Mouse (Mus musculus) urinary bladder, adult 2 months (tissue): ENCODE results near the gene Unc5c. TPM values are rescaled to one million over a fixed set of nuclear protein-coding genes. Genes with fewer than 3 reads are reported as not detected.

Experiments
- DNase-seq: peaks from one replicate; pipeline ENCODE4 v3.0.0; 2022; ENCODE audit warnings: low spot score
- polyA plus RNA-seq: library from polyadenylated mRNA; depleted of rRNA; stranded (reverse); fragments of >200 nt; gene quantifications from 2 replicates; pipeline ENCODE4 v1.2.3, GENCODE M21; 2012

The Unc5c gene
- polyA plus RNA-seq, 1 experiment, result 3.6 TPM

GRCm38 (mm10) chr3:141597974-141598373, 133.0 kb downstream of the Unc5c start:
- no peak for DNase-seq

DNA sequence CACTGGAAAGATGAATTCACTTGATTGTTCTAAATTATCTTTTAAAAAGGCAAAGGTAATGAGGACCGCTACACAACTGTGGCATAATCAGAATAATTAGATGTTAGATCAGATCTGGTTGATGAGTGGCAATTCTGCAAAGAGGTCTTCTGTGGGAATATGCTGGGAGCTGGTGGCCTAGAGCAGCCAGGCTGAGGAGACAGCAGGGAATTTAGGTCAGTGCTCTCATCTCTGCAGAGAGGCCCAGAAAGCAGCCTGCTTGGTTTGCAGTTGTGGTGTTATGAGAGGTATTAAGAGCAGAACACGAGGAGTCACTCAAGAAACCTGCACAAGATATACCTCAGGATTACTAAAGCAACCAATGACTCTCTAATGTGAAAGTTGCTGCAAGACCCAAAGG, 133.9 kb downstream of the Unc5c start:
- DNase-seq, result no peak

DNA sequence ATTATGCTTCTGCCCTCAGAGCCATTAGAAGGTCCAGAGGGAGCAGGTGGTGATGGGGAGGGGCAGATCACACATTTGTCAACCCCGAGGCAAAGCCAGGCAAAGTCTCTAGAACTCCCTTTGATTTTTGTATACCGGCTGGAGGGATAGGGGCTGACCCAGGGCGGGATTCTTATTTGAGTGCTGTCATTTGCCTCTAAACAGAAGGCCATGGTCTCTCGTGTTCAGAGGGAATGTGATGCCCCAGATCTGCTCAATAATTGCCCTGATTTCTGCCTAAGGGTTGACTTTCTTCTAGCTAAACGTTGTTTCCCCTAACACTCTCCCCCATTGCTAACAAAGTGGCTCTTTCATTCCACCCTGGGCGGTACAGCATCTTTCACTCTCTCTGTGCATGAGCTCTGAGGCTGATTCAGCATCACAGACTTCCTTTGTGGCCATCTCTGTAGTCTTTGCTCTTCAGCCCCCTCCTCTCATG, 136.1 kb downstream of the Unc5c start:
- no peak for DNase-seq

DNA sequence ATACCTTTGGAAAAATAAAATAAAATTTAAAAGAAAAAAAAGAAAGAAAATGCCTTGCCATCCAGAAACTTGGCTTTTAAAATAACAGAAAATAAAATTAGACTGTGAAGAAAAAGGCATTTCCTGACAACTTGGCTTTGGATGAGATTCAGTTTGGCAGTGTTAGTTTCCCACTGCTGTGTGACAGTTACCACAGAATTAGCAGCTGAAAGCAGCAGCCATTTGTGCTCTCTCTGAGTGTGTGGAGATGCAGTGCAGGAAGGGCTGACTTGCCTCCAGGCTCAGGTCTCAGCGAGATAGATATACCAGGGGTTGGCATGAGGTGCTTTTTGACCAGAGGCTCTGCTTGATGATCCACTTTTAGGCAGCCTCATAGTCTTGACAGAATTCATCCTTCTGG, 151.7 kb downstream of the Unc5c start:
- no peak for DNase-seq

DNA sequence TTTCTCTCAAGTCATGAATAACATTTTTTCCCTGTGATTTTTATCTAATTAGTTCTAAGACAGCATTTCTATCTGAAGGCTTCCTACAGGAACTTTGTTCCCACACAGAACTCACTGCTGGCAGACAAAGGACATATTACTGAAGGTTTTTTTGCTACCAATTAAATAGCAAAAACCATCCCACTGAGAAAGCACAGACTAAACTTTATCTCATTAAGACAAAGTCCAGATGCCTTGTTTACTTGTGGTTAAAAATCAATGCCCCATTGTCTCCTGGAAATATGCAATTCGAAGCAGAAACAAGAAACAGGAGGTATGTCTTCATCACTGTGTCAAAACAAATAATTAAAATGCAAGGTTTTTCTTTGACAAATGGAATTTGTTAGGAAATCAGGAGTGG, 153.7 kb downstream of the Unc5c start:
- no peak for DNase-seq

GRCm38 (mm10) chr3:141621496-141621895, 156.5 kb downstream of the Unc5c start:
- no peak for DNase-seq

GRCm38 (mm10) chr3:141626935-141627638, 162.1 kb downstream of the Unc5c start:
- no peak for DNase-seq

GRCm38 (mm10) chr3:141627639-141627977, 162.6 kb downstream of the Unc5c start:
- no peak for DNase-seq

DNA sequence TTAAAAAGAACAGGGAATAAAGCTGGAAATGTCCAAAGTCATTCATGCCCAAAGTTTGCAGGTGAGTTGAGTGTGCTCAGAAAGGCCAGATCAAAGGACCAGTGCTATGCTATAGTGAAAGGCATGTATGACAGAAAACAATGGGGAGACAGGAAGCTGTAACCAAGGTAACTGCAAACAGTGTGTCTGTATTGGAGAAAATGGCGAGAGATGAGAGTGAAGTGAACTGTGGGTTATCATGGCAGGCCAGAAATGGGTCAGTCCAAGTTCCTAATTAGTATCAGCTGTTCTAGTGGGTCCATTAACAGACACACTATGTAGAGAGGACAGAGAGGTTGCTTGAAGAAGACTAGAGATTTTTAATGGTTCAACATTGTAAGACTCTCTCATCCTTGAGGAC, 164.4 kb downstream of the Unc5c start:
- DNase-seq, result no peak

- no peak for DNase-seq
Measured at GRCm38 (mm10) chr3:141637900-141638299, 172.9 kb downstream of the Unc5c start.

- DNase-seq, result no peak
Measured at GRCm38 (mm10) chr3:141644264-141644663, 179.2 kb downstream of the Unc5c start.

GRCm38 (mm10) chr3:141646588-141646987, 181.6 kb downstream of the Unc5c start:
- DNase-seq, result no peak

GRCm38 (mm10) chr3:141650658-141651057, 185.6 kb downstream of the Unc5c start:
- DNase-seq, result no peak

DNA sequence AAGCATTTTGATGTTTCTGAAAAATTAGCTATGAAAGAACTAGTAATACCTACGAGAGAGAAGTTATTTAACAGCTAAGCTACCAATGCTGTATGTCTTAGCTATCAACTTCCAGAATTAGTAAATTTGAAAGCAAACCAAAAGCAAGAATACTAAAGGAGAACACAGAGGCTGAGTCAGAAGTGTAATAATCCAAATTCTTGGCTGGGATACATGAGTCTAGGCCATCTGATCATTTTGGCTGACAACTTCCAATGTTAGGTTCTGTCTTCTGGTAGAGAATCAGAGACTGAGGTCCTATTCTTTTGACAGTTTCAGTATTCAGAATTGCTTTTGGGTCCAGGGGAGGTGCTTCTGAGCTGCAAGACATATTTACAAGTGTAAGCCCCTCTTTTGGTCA, 188.9 kb downstream of the Unc5c start:
- no peak for DNase-seq

DNA sequence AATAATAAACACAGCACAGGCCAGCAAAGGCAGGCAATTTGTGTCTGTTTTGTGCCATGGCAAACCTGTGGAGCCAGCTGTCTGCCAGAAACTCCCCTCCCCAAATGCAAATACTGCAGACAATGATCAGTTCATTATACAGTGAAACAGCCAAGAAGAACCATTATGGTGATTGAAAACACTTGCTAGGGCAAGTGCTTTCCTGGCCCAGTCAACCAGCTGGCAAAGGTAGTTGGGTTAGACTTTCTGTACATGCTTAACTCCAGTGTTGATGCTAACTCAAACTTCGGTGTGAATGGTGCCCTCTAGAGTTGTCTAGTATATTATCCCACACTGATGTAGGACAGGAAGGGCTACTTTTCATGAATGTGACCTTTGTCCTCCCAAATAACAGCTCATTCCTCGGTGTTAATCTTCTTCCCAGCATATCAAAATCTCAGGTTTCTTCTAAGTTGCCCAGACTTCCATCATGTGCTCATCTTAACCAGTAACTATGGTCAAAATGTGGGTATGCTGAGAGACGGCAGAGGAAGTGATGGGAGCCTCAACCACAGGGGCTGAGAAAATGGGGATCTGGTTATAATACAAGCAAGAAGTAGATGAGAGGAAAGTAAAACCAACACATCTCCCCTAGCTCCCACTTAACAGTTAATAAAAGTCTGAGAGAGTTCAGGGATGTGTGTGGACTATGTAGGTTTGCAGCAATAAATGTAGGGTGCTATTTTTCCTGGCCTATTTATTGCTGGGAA, 194.2 kb downstream of the Unc5c start:
- no peak for DNase-seq

DNA sequence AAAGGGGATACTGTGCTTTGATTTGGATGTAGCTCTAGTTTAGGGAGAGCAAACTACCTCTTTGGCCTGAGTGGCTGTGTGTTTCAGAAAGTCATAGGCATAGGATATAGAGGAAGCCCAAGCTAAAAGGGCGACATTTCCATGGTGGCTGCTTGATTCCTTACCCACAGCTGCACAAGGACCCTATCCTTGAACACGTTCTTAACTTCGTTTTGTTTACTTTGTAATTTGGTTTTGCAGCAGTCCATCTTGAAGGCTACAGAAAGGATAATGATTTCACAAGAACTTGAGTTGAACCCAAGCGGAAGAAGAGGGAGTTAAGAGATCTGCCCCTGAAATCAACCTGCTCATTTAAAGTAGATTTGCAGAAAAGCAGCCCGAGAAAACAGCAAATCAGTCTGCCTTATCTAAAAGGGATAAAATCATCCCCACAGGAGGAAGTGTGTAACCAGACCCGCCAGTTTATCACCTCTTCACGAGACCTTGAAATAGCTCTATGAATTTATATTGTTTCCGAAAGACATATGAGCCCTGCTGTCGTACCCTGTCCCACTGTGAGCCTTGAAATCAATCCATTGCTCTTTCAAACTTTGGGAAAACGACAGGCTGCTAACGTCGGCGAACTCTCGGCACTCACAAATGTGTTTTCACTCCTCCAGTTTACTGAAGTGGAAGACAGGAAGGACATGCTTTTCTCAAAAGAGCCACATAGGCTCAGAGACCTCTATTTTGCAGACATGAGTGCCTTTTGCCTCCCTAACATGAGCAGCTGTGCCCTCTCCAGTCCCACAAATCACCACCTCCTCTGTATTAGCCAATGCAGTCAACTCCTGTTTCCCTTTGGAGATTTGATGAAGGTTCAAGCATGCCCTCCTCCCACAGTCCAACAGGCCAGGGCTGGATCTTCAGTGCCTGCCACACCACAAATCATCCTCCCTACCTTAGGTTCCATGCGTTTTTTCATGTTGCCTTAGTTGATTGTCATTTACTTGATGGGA, 195.3 kb downstream of the Unc5c start:
- DNase-seq, result no peak

DNA sequence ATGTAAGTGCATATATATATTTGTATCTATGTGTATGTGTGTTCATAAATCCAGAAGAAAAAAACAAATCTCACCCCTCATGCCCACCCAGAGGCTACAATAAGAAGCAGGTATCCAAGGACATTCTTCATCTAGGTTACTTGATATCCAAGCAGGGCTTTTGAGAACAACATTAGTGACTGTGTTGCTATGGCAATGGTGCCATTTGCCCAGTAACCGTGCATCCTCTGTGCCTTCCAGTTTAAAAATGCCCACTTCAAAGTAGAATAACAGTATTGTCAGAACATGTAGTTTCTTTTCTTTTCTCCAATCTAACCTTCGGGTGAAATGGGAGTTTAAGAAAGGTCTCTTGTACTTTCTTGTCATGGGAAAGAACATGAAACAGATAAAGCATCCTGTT, 224.1 kb downstream of the Unc5c start:
- no peak for DNase-seq

DNA sequence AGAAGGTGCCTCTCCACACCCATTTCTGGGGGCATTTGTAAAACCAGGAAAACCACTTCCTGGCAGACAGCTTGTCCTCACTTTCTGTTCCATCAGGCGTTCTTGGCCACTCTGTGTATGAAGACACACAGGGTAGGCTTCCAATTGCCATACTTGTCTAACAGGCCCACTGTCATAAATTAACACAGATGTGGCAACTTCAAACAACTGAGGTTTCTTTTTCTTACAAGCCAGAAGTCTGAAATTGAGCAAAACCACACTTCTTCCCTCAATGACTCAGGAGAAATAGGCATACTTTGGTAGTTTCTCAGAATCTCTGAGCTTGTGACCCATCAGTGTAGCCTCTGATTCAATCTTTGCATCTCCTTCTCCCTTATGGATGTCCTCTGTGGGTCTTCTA, 225.7 kb downstream of the Unc5c start:
- DNase-seq, result no peak

DNA sequence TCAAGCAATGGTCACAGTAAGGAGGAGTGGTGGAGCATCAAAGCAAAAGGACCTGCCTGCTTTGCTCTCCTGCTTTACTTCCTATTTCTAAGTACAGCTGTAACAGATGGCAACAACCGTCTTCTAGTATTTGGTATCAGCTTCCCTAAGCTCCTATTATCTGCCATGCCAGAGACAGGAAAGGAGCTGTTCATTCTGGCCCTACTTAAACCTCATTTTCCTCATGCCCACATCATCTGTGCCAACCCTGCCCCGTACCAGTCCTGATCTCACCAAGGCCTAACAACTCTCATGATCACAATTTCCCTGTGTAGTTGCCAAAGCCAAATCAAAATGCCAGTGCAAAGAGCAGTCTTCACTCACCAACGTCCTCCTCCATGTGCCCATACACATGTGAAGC, 226.4 kb downstream of the Unc5c start:
- no peak for DNase-seq

GRCm38 (mm10) chr3:141691846-141692245, 226.8 kb downstream of the Unc5c start:
- no peak for DNase-seq

GRCm38 (mm10) chr3:141699177-141699576, 234.2 kb downstream of the Unc5c start:
- DNase-seq, result no peak

GRCm38 (mm10) chr3:141701381-141701909, 236.4 kb downstream of the Unc5c start:
- DNase-seq, result no peak
